Mouse (Mus musculus) C2C12 (cell line): ENCODE results near the gene Dclre1c. TPM values are rescaled to one million over a fixed set of nuclear protein-coding genes. Genes with fewer than 3 reads are reported as not detected.
"Not testable (repeated sequence)": the region's sequence is repeated elsewhere in the genome, so short reads cannot be mapped to it uniquely, and the experiment has no call there.

Experiments
- H3K27me3 ChIP-seq: one replicate; pipeline ENCODE4 v1.6.1; 2011; ENCODE audit not compliant: control insufficient read depth, insufficient read depth, insufficient read length
- H3K36me3 ChIP-seq: one replicate; pipeline ENCODE4 v1.6.1; 2011; ENCODE audit not compliant: control insufficient read depth, insufficient read depth
- H3K4me3 ChIP-seq: one replicate; pipeline ENCODE4 v1.5.1; 2011; ENCODE audit warnings: mild to moderate bottlenecking, control low read depth; ENCODE audit not compliant: poor library complexity, insufficient read depth, severe bottlenecking
- H3K79me2 ChIP-seq: one replicate; pipeline ENCODE4 v1.6.1; 2011; ENCODE audit not compliant: control insufficient read depth, insufficient read depth
- H3K79me3 ChIP-seq: one replicate; pipeline ENCODE4 v1.6.1; 2011; ENCODE audit warnings: low read depth, control low read depth
- H3ac ChIP-seq: one replicate; pipeline ENCODE3; 2011; ENCODE audit warnings: low read depth; ENCODE audit not compliant: control insufficient read depth, insufficient read length
- CEBPB ChIP-seq: IDR thresholded peaks from one replicate; pipeline ENCODE4 v1.6.1; 2011; ENCODE audit warnings: low read depth, mild to moderate bottlenecking, control low read depth, moderate library complexity
- CTCF ChIP-seq: IDR thresholded peaks from one replicate; pipeline ENCODE4 v1.5.1; 2011; ENCODE audit not compliant: control insufficient read depth, insufficient read depth, insufficient read length
- FOSL1 ChIP-seq: IDR thresholded peaks from one replicate; pipeline ENCODE4 v1.8.0; 2011; ENCODE audit warnings: mild to moderate bottlenecking, low read length; ENCODE audit not compliant: poor library complexity, insufficient read depth, severe bottlenecking
- MAX ChIP-seq: IDR thresholded peaks from one replicate; pipeline ENCODE4 v1.6.1; 2011; ENCODE audit warnings: mild to moderate bottlenecking, control low read depth
- MYOD1 ChIP-seq: IDR thresholded peaks from one replicate; pipeline ENCODE4 v1.6.1; 2011; ENCODE audit warnings: low read depth; ENCODE audit not compliant: control insufficient read depth, insufficient read length
- MYOG ChIP-seq: IDR thresholded peaks from one replicate; pipeline ENCODE4 v1.6.1; 2011; ENCODE audit not compliant: control insufficient read depth, insufficient read length; ENCODE audit errors: extremely low read depth
- USF1 ChIP-seq: IDR thresholded peaks from one replicate; pipeline ENCODE4 v1.6.1; 2011; ENCODE audit warnings: low read depth, mild to moderate bottlenecking, control low read depth, moderate library complexity
- long read RNA-seq, 2 experiments: library from polyadenylated mRNA; unstranded; transcript quantifications; one replicate each; pipeline ENCODE4 v2.0.0; 2019 to 2020
- polyA plus RNA-seq: library from polyadenylated mRNA; unstranded; fragments of >200 nt; fragmentation: generic; extraction: Trizol; gene quantifications from one replicate; pipeline ENCODE4 v1.2.1, GENCODE M21; 2012; ENCODE audit warnings: missing spikeins

The Dclre1c gene
- 1.3 TPM for polyA plus RNA-seq
- long read RNA-seq, experiment 1, partial matches to known transcripts, result 1 of 3 reads
- long read RNA-seq, experiment 1, other reads (novel, unspliced or antisense), result 1 of 3 reads
- long read RNA-seq, experiment 2, transcript Dclre1c-203 (14 exons, 2,469 nt), result major isoform, 10 of 17 reads
- long read RNA-seq, experiment 2, partial matches to known transcripts, result 0 of 17 reads
- long read RNA-seq, experiment 2, other reads (novel, unspliced or antisense), result 7 of 17 reads

DNA sequence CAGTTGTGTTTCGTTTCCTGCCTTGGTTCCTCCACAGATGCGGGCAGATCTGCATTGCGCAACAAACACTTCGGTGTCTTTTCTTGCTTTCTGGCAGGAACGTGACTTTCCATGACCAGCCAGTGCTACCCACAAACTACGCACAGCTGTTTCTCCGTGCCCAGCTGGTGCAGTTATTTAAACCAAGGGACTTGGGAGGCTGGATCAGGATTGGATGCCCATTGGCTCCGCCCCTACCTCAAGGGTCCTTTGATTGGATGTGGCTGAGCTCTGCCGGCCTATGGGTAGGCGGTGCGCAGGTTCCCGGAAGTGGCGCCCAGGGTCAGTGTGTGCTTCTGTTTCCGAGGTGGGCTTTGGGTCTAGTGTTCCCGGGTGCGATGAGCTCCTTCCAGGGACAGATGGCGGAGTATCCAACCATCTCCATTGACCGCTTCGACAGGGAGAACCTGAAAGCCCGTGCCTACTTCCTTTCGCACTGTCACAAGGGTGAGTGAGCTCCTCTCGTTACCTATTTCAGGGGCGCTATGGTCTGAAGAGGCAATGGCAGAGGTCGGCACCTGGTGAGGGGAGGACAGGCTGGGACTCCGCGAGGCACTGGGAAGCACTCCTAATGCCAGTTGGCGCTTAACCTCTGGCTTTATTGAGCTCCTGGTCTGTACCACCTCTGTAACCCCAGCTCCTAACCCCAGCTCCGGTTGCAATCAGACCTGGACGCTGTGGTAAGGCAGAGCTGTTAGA is at the start of gene Dclre1c:
Dclre1c (plus strand) TSS at position 291 of the 738 bp plus-strand sequence.
- Histone ChIP-seq H3K4me3 (peak within 1 kb of the TSS; percentile 62), H3K79me3 (no peaks in the 10 kb centered on the region), H3ac (peak within 1 kb of the TSS; percentile 75), H3K27me3 (no peaks in the 10 kb centered on the region), H3K79me2 (peaks cover 6% of the 10 kb centered on the region), H3K36me3 (no peaks in the 10 kb centered on the region)
- TF ChIP-seq MAX (peak; percentile 73), CEBPB (peak; percentile 100), MYOG (no peak), CTCF (no peak), USF1 (peak; percentile 53), FOSL1 (no peak), MYOD1 (peak; percentile 91)

DNA sequence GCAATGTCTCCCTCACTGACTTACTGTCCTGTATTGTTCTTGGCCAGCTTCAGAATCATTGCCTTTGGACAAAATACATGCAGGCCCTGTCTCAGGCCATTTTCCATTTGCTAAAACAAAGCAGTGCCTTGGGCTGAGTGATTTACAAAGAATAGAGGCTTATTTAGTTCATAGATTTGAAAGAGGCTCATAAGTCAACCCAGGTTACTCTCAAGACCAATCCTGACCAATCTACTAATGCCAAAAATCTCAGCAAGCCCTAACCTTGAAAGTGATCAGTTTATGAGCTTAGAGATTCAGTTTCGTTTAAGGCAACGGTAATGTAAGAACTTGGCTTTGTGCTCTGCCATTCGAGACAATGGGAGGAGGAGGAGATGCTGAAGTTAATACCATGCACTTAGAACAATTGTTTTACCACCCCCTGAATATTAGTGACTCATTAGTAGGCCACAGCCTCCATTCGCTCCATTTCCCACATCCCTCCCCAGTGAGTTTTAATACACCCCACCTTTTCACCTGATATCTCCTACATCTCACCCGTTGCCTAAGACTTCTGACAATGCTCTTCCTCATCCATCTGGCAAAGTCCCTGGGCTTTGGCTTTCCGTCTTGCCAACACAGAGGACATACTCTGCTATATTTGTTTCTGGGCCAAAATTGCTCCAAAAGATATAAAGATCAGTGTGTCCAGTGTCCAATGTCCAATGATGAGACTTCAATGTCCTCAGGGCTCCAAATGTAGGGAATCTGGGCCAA is 36.6 kb upstream of the Dclre1c start:
- H3K4me3 ChIP-seq, result no peak overlapping the region
- TF ChIP-seq FOSL1, result no peak
- TF ChIP-seq USF1, result no peak
- TF ChIP-seq MYOD1, result no peak
- H3ac ChIP-seq, result no peak overlapping the region
- no peaks in the 10 kb centered on the region for H3K79me3 ChIP-seq
- no peaks in the 10 kb centered on the region for H3K79me2 ChIP-seq
- peaks cover 21% of the 10 kb centered on the region for H3K27me3 ChIP-seq
- H3K36me3 ChIP-seq, result no peaks in the 10 kb centered on the region

DNA sequence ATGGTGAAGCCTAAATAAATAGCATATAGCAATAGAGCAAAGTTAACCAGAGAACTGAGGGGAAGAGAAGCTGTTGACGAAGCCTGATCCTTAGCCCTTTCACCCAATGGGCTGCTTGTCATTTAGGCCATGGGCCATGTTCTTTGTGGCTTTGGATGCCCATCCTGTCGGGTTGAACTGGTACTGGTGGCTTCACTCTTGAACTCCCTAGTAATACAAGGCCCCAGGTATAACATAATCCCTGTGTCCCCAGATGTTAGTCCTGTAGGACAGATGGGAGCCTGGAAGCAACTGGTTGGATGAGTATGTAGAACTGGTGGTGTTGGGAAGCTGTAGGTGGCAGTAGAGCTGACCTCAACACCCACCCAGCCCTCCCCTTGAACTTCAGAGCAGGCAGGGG is 32.0 kb upstream of the Dclre1c start:
- Histone ChIP-seq H3K27me3 (peaks cover 17% of the 10 kb centered on the region), H3ac (no peak overlapping the region), H3K79me3 (no peaks in the 10 kb centered on the region), H3K79me2 (no peaks in the 10 kb centered on the region), H3K4me3 (no peak overlapping the region), H3K36me3 (no peaks in the 10 kb centered on the region)
- TF ChIP-seq MYOG (no peak), CEBPB (no peak), MYOD1 (no peak), USF1 (no peak), CTCF (no peak), MAX (no peak), FOSL1 (no peak)

DNA sequence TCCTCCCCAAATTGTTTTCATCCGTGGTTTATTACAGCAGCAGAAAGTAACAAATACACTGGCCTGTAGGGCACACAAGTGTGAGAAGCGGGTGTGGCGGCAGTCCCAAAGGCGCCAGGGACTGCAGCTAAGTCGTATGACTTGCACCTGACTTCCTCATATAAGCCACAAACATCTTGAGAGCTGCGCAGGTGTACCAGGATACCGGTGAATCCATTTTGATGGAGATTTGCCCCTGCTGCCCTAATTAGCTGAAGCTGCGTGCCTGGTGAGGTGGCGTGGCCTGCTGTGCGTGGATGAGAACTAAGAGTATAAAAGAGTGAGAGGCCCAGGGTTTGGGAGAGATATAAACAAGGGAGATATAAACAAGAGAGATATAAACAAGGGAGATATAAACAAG is 26.8 kb upstream of the Dclre1c start, which contains the start of gene Olah:
Olah (minus strand) TSS at position 101 of the 400 bp plus-strand sequence.
- H3K79me2 ChIP-seq, H3K36me3 ChIP-seq, H3ac ChIP-seq, H3K79me3 ChIP-seq, H3K4me3 ChIP-seq: not testable (repeated sequence)
- H3K27me3 ChIP-seq, result peaks cover 13% of the 10 kb centered on the region

DNA sequence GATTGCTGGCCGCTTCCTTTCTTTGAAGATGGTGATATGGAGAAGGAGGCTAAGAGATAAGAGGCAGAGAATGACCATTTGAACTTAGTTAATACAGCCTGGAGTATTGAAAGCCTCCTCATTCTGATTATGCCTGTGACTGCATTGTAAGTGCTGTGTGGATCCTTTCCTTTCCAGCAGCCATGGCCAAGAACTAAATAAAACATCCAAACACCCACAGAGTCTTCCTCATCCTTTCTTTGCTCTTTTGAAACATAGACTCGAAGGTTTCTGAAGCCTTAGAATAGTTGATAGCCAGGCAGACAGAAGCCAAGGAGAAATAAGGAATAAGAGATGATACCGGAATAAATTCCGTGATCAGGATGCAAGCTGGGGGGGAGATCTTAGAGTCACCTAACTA is 17.9 kb upstream of the Dclre1c start:
- H3ac ChIP-seq, result no peak overlapping the region
- H3K36me3 ChIP-seq, result no peaks in the 10 kb centered on the region
- H3K79me2 ChIP-seq, result no peaks in the 10 kb centered on the region
- TF ChIP-seq MYOD1, result no peak
- TF ChIP-seq USF1, result no peak
- TF ChIP-seq MYOG, result no peak
- TF ChIP-seq MAX, result no peak
- TF ChIP-seq CTCF, result no peak
- no peak for TF ChIP-seq CEBPB
- no peak for TF ChIP-seq FOSL1
- H3K4me3 ChIP-seq, result no peak overlapping the region
- H3K27me3 ChIP-seq, result peaks cover 30% of the 10 kb centered on the region
- no peaks in the 10 kb centered on the region for H3K79me3 ChIP-seq
